Mouse (Mus musculus) regulatory T cell (primary cell): Measurements from ENCODE around the gene Emx1.

ENCODE experiments used
- in situ Hi-C: fragments of 300-600 bp; cut with MboI, MseI; formaldehyde crosslinking; loops from one replicate; pipeline ENCODE4 v1.15.1; 2025; ENCODE audit warnings: high pct_unique_total_duplicates

Emx1 gene

GRCm38 (mm10) chr6:85230762-85231161 is 43.5 kb downstream of the Emx1 start:
- in situ Hi-C loops: loop anchor here (5.0 kb wide), 1 partner anchor 83 kb away; no protein-coding TSS in a partner anchor

GRCm38 (mm10) chr6:85231469-85231868 is 44.2 kb downstream of the Emx1 start:
- in situ Hi-C loops: loop anchor here (5.0 kb wide), 1 partner anchor 84 kb away; no protein-coding TSS in a partner anchor

GRCm38 (mm10) chr6:85232045-85232444 is 44.8 kb downstream of the Emx1 start:
- in situ Hi-C loops: loop anchor here (5.0 kb wide), 1 partner anchor 85 kb away; no protein-coding TSS in a partner anchor

- in situ Hi-C loops: loop anchor here (5.0 kb wide), 1 partner anchor 86 kb away; no protein-coding TSS in a partner anchor
Observed at GRCm38 (mm10) chr6:85232836-85233623, 45.8 kb downstream of the Emx1 start.

GRCm38 (mm10) chr6:85234796-85235195 is 47.6 kb downstream of the Emx1 start:
- in situ Hi-C loops: loop anchor here (5.0 kb wide), 1 partner anchor 87 kb away; no protein-coding TSS in a partner anchor

GRCm38 (mm10) chr6:85237001-85237400 is 49.8 kb downstream of the Emx1 start:
- in situ Hi-C loops: no loop called here

- in situ Hi-C loops: no loop called here
Observed at GRCm38 (mm10) chr6:85237595-85238337, 50.5 kb downstream of the Emx1 start.

GRCm38 (mm10) chr6:85239044-85239489 is 51.8 kb downstream of the Emx1 start:
- in situ Hi-C loops: no loop called here

- in situ Hi-C loops: no loop called here
Observed at GRCm38 (mm10) chr6:85249821-85250220, 62.6 kb downstream of the Emx1 start.

GRCm38 (mm10) chr6:85250811-85251241 is 63.6 kb downstream of the Emx1 start:
- in situ Hi-C loops: no loop called here

GRCm38 (mm10) chr6:85252251-85253058 is 65.2 kb downstream of the Emx1 start:
- in situ Hi-C loops: no loop called here

GRCm38 (mm10) chr6:85253275-85253674 is 66.0 kb downstream of the Emx1 start:
- in situ Hi-C loops: no loop called here
